Mouse (Mus musculus) kidney, adult 11 months (tissue): ENCODE results near the gene Klf16.
A peak's percentile ranks its signal among the peaks of the same experiment; 100 is the strongest.

Source experiments
- DNase-seq: peaks from one replicate; pipeline ENCODE4 v3.0.0; 2022

The Klf16 gene

DNA sequence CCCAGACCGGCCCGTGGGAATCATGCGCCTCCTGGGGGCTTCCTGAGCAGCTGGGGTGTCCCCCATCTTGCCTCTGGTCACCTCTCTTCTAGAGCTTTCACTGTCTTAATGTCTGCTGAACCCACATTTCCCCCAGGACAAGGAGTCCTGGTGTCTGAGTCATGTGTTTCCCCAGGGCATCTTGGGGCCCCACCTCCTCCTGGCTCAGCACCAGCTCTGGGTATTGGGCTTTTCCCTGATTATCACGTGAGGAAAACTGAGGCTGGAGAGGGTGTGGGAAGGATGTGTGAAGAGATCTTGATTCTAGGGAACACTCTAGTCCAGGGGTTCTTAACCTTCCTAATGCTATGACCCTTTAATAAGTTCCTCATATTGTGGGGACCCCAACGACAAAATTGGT is 38.9 kb downstream of the Klf16 start:
- no peak for DNase-seq

DNA sequence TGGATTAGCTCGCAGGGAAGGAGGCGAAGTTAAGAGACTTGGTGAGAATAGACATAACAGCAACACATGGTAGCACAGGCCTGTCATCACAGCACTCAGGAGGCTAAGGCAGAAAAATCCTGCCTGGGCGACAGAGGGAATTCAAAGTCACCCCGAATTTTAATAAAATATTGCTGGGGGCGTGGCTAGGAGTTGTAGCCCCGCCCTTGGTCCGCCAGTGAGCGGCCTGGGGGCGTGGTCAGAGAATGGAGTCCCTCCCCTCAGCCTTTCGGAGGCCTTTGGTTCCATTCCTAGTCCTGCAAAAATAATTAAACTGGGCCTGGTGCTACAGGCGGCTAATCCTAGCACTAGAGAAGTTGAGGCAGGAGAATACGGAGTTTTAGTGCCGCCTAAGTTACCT is 41.4 kb downstream of the Klf16 start:
- DNase-seq: no peak

DNA sequence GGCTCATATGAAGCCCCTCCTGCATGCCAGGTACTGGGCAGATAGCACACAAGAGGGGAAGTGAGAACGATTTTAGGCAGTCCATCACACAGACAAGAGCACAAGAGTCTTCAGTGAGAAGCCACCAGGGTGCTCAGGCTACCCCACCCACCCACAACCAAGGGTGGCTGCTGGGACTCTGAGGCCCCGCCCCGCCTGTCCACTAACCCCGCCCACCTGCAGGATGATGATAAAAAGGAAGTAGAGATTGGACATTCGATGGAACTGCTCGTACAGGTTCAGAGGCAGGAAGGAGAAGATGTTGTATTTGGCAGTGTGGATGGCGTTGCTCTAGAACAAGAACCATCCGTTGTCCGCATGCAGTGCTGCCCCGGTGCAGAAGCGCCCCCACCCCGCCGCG is 42.0 kb downstream of the Klf16 start:
- no peak for DNase-seq

DNA sequence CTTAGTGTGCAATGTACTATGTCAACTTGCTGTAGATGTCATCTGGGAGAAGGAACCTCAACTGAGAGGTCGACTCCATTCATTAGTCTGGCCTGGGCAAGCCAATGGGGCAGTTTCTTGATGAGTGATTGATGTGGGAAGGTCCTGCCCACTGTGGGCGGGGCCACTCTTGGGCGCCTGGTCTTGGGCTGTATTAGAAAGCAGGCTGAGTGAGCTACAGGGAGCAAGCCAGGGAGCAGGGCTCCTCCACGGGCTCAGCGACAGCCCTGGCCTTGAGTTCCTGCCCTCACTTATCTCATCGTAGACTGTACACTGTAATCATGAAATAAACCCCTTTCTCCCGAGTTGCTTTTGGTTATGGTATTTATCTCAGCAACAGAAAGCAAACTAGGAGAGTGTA is 43.4 kb downstream of the Klf16 start:
- DNase-seq: peak; percentile 30

DNA sequence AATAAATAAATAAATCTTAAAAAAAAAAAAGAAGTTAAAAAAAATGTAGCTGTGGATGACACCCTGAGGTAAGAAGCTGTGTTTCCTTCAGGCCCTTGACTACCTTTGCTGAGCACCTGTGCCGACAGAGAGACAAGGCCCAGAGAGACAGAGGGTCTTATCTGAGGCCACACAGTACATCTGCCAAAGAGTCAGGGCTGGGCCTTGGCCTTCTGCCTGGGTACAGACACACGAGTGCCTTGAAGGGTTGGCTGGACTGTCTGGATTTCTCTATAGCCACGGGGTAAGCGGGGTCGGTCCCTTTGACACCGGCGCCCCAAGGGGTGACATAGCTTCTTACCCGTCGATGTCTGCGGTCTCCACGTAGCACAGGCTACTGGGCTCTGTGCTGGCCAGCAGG is 44.3 kb downstream of the Klf16 start:
- no peak for DNase-seq

DNA sequence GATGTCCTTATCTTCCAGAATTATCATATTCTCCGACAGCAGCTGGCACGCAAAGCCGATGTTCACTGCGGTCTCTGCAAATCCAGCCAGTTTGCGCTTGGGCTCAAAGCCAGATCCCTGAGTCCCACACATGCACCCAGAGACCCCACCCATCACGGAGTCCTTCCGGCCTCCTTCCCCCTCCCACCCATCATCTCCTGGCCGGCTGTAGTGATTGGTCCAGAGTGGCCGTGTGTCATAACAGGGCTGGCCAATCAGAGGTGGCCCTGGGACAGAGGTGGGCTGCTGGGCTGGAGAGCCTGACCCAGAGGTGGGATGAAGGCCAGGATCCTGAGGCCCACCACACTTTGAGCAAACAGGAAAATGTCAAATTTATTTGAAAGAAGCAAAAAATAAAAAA is 50.9 kb downstream of the Klf16 start:
- no peak for DNase-seq

DNA sequence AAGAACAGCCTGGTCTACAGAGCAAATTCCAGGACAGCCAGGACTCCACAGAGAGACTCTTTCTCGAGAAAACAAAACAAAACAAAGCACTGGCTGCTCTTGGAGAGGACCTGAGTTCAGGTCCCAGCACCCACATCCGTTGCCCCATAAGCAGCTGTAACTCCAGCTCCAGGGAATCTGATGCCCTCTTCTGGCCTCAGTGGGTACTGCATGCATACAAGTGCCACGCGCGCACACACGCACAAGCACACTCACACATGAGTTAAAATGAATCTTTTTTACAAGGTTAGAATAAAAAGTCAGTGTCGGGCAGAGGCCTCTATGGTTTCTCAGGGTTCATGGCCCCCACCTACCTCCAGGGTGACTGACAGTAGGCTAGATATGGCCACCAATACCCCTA is 53.8 kb downstream of the Klf16 start:
- no peak for DNase-seq

DNA sequence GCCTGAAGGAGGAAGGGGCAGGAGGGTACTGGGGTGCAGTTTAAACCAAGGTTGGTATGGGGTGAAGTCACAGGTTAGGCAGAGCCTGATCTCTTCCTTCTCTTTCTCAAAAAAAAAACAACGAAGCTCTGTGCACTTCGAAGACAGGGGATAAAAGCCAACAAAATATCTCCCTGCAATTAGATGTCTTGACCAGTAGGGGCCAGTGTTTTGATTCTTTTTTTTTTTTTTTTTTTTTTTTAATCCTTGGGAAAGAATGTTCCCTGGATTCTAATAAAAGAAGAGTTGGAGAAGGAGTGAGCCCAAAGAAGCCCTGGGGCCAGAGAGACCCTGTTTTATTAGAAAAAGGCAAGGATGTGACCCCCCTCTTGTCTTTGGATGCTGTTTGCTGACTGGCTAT is 57.8 kb downstream of the Klf16 start:
- DNase-seq: no peak
